Mouse (Mus musculus) E14TG2a.4 (cell line): Measurements from ENCODE around the gene Dscam.

Experiments used
- H3K27me3 ChIP-seq: 2 replicates; pipeline ENCODE4 v1.6.1; 2014; ENCODE audit warnings: low read length, control low read depth; ENCODE audit not compliant: insufficient read depth
- H3K36me3 ChIP-seq: 2 replicates; pipeline ENCODE4 v1.6.1; 2014; ENCODE audit warnings: low read length, control low read depth; ENCODE audit not compliant: insufficient read depth
- H3K4me1 ChIP-seq: replicated peaks from 2 replicates; pipeline ENCODE4 v1.6.1; 2014; ENCODE audit warnings: low read depth, low read length, control low read depth
- H3K4me3 ChIP-seq: replicated peaks from 2 replicates; pipeline ENCODE4 v1.5.1; 2014; ENCODE audit warnings: mild to moderate bottlenecking, low read length
- H3K9me3 ChIP-seq: 2 replicates; pipeline ENCODE4 v1.6.1; 2014; ENCODE audit warnings: low read length, control low read depth
- CTCF ChIP-seq: conservative IDR thresholded peaks from 2 replicates; pipeline ENCODE4 v1.5.1; 2014; ENCODE audit warnings: low read length
- NANOG ChIP-seq: IDR thresholded peaks from 2 replicates; pipeline ENCODE4 v1.6.1; 2014; ENCODE audit warnings: borderline replicate concordance, low read length, mixed read lengths
- POU5F1 ChIP-seq: IDR thresholded peaks from 2 replicates; pipeline ENCODE4 v1.6.1; 2014; ENCODE audit warnings: low read length, borderline replicate concordance

The Dscam gene

DNA sequence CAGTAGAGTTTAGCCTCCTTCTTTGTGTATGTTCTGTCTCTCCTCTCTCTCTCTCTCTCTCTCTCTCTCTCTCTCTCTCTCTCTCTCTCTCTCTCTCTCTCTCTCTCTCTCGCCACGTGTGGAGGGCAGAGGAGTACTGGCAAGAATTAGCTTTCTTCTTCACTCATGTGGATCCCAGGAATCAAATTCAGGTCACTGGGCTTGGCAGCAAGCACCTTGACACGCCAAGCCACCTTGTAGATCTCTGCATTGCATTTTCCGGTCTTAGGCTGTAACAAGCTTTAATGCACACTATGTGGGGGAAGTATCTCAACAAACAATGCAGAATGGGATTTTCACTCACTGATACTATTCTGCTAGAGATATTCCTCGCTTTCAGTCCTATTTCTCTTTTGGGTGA lies 449.9 kb downstream of the Dscam start:
- no peak for TF ChIP-seq POU5F1
- no peak for TF ChIP-seq NANOG
- no peak for TF ChIP-seq CTCF
- Histone ChIP-seq H3K27me3 (no peaks in the 10 kb centered on the region), H3K36me3 (no peaks in the 10 kb centered on the region), H3K4me3 (no peak overlapping the region), H3K9me3 (no peaks in the 10 kb centered on the region), H3K4me1 (no peaks in the 10 kb centered on the region)

DNA sequence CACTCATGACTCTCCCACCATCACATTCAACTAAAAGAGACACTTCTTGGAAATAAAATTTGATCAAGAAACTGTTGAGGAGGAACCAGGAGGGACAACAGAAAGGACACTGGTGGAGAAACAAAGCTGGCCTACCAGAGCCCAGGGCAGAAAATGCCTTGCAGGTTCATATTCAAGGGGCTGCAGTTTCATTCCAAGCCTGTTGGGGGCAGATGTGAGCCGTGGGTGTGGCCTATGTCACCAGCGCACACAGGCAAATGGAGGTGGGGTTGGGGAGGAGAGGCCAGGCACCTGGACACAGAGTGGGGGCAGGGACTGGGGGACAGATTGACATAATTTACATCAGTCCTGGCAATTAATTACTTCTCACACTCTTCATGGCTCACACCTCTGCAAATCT lies 452.3 kb downstream of the Dscam start:
- no peaks in the 10 kb centered on the region for H3K27me3 ChIP-seq
- H3K36me3 ChIP-seq: no peaks in the 10 kb centered on the region
- TF ChIP-seq CTCF (peak; percentile 90), POU5F1 (no peak)
- H3K4me1 ChIP-seq: no peaks in the 10 kb centered on the region
- H3K9me3 ChIP-seq: no peaks in the 10 kb centered on the region
- no peak overlapping the region for H3K4me3 ChIP-seq

DNA sequence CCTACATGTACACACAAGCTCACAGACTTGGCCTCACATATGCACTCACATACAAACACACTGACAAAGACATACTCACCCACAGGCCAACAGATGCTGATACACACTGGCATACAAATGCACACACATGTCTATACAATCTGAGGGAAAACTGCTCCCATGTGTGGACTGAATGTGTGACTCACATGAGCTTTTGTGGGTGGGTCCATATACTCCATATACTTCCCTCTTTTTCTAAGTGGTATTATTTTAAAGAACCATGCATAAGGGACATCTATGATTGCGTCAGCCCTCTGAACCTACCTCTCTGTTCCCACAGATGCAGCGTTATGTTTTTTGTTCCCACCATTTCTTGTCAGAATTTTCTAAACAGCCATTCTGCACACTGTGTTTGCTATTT lies 453.9 kb downstream of the Dscam start:
- Histone ChIP-seq H3K9me3 (no peaks in the 10 kb centered on the region), H3K4me3 (no peak overlapping the region), H3K4me1 (no peaks in the 10 kb centered on the region), H3K36me3 (no peaks in the 10 kb centered on the region), H3K27me3 (no peaks in the 10 kb centered on the region)
- TF ChIP-seq NANOG (no peak), CTCF (no peak), POU5F1 (no peak)

DNA sequence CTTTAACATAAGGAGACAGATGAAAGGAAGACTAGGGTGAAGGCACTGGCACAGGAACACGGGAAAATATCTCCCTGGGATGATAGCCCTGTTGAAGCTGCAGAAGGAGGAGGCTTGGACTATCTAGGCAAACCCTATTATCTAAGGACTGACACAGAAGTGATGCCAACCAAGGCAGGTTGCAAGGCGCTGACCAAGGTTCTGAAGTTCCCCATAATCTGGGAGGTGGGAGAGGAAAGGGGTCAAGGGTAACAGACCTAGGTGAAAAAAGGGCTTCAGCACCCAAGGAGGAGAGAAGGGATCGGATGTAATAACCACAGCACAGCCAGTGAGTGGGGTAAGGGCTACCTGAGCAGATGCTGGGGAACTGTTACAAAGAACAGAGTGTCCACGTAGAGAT lies 458.6 kb downstream of the Dscam start:
- Histone ChIP-seq H3K4me1 (no peaks in the 10 kb centered on the region), H3K27me3 (no peaks in the 10 kb centered on the region), H3K4me3 (no peak overlapping the region), H3K9me3 (no peaks in the 10 kb centered on the region), H3K36me3 (no peaks in the 10 kb centered on the region)
- TF ChIP-seq NANOG: no peak
- no peak for TF ChIP-seq POU5F1
- TF ChIP-seq CTCF: no peak

DNA sequence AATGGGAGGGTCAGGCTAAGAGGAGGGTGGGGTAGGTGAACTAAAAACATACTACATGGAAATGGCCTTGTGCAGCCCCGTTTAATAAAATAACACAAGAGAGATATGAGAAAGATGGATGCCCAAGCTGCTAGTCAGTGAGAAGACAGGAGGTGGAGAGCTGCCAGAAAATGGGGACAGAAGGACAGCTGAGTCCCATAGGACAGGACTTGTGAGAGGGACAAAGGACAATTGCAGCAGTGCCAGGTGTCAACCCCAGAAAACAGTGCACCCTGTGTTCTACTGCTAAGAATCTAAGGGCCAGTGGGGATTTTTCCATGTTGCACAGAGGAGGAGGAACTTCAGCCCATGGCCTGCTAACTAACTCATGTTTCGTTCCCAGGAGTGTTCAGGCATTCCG lies 470.0 kb downstream of the Dscam start:
- Histone ChIP-seq H3K9me3 (no peaks in the 10 kb centered on the region), H3K27me3 (no peaks in the 10 kb centered on the region), H3K36me3 (no peaks in the 10 kb centered on the region), H3K4me1 (no peaks in the 10 kb centered on the region), H3K4me3 (no peak overlapping the region)
- TF ChIP-seq NANOG (no peak), POU5F1 (no peak), CTCF (no peak)

DNA sequence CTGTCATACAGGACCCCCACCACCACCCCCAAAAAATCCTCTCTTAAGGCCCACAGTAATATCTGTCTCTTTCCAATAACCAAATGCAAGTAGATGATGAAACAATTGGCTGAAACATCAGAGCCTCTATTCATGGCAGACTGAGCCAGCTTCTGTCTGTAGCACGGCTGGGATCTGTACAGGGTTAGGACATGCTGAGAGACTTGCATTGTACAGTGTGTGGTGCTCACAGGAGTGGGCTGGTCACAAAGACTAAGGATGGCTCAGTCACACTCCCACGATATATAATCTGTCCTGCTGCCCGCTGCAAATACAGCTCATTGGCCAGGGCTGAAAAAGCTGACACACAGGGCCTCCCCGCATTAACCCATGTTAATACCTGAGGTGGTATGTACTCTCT lies 474.7 kb downstream of the Dscam start:
- H3K27me3 ChIP-seq: no peaks in the 10 kb centered on the region
- no peaks in the 10 kb centered on the region for H3K9me3 ChIP-seq
- no peaks in the 10 kb centered on the region for H3K4me1 ChIP-seq
- TF ChIP-seq POU5F1 (no peak), CTCF (no peak), NANOG (no peak)
- H3K36me3 ChIP-seq: no peaks in the 10 kb centered on the region
- H3K4me3 ChIP-seq: no peak overlapping the region

DNA sequence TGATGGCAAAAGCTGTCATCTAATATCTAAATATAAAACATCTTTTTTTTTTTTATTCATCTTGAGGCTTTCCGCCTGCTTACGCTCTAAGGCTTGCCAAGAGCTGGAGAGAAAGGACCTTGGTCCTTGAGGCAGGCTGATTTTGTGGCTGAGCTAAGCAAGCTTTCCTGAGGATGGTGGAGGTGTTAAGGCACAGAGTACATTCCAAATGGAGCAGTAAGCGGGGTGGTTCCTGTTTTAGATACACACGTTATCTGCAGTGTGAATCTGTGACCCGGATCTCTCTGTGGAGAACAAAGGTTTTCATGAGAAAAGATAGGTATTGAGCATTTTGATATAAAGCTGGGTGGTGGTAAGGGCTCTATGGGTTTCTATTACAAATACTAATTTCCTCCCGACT lies 479.0 kb downstream of the Dscam start:
- H3K36me3 ChIP-seq: no peaks in the 10 kb centered on the region
- no peak overlapping the region for H3K4me3 ChIP-seq
- no peaks in the 10 kb centered on the region for H3K9me3 ChIP-seq
- TF ChIP-seq POU5F1 (no peak), CTCF (no peak), NANOG (no peak)
- H3K4me1 ChIP-seq: no peaks in the 10 kb centered on the region
- no peaks in the 10 kb centered on the region for H3K27me3 ChIP-seq

DNA sequence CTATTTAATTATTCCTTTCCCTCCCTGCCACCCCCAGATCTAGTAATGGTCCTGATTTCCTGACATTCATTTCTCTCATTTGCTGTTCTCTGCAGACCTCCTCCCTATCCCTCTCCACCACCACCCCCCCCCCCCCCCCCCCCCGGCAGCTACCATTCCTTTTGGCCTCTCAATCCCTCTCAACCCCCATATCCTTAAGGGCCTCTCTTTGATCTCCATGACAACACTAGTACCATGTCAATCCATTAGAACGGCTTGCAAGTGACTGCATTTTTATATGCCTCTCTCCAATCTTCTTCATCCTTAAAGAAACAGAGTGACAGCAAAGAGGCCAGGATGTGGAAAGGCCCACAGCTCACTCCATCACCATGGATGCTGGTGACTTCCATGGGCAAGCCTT lies 480.5 kb downstream of the Dscam start:
- H3K9me3 ChIP-seq: no peaks in the 10 kb centered on the region
- H3K36me3 ChIP-seq: no peaks in the 10 kb centered on the region
- no peaks in the 10 kb centered on the region for H3K27me3 ChIP-seq
- no peaks in the 10 kb centered on the region for H3K4me1 ChIP-seq
- no peak overlapping the region for H3K4me3 ChIP-seq
- TF ChIP-seq NANOG: no peak
- TF ChIP-seq POU5F1: no peak
- no peak for TF ChIP-seq CTCF

DNA sequence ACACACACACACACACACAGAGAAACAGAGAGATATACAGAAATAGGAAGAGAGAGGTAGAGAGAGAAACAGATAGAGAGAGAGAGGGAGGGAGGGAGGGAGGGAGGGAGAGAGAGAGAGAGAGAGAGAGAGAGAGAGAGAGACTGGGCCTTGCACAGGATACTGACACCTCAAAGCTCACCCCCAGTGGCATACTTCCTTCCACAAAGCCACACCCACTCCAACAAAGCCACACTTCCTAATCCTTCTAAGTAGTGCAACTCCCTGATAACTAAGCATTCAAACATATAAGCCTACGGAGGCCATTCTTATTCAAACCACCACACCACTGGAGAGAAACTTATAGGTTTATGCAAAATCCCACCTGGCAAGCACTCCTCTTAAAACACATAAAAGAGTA lies 481.1 kb downstream of the Dscam start:
- TF ChIP-seq CTCF (no peak), NANOG (no peak), POU5F1 (no peak)
- Histone ChIP-seq H3K4me1 (no peaks in the 10 kb centered on the region), H3K9me3 (no peaks in the 10 kb centered on the region), H3K36me3 (no peaks in the 10 kb centered on the region), H3K27me3 (no peaks in the 10 kb centered on the region), H3K4me3 (no peak overlapping the region)
